Mouse (Mus musculus) A20 (cell line): ENCODE results near the gene Ankrd36.
"Not testable (repeated sequence)": the region's sequence is repeated elsewhere in the genome, so short reads cannot be mapped to it uniquely, and the experiment has no call there.

Source experiments
- DNase-seq: peaks from one replicate; pipeline ENCODE4 v3.0.0-alpha.2; 2011; ENCODE audit warnings: low read depth, low spot score

Ankrd36 gene

GRCm38 (mm10) chr11:5569474-5569873 lies at the start of gene Ankrd36:
Gene Ankrd36 (plus strand): TSS chr11:5569684.
- no peak for DNase-seq

GRCm38 (mm10) chr11:5520412-5521265 lies 48.8 kb upstream of the Ankrd36 start, which contains the start of gene Xbp1:
Gene Xbp1 (plus strand): TSS chr11:5520659.
- peak; percentile 95 for DNase-seq

GRCm38 (mm10) chr11:5521266-5521515 lies 48.3 kb upstream of the Ankrd36 start:
- DNase-seq = no peak

- peak; percentile 85 for DNase-seq
These were observed 47.8 kb upstream of the Ankrd36 start for GRCm38 (mm10) chr11:5521516-5522291.

GRCm38 (mm10) chr11:5522798-5523415 lies 46.6 kb upstream of the Ankrd36 start:
- DNase-seq = no peak

GRCm38 (mm10) chr11:5525418-5525817 lies 44.1 kb upstream of the Ankrd36 start:
- DNase-seq = no peak

GRCm38 (mm10) chr11:5526573-5527439 lies 42.7 kb upstream of the Ankrd36 start:
- DNase-seq = peak; percentile 45

GRCm38 (mm10) chr11:5527865-5528523 lies 41.5 kb upstream of the Ankrd36 start:
- no peak for DNase-seq

GRCm38 (mm10) chr11:5528841-5529240 lies 40.6 kb upstream of the Ankrd36 start:
- no peak for DNase-seq

GRCm38 (mm10) chr11:5530172-5530571 lies 39.3 kb upstream of the Ankrd36 start:
- no peak for DNase-seq

GRCm38 (mm10) chr11:5530717-5531116 lies 38.8 kb upstream of the Ankrd36 start:
- DNase-seq = no peak

- DNase-seq = no peak
These were observed 36.4 kb upstream of the Ankrd36 start for GRCm38 (mm10) chr11:5533108-5533507.

- DNase-seq = not testable (repeated sequence)
These were observed 32.0 kb upstream of the Ankrd36 start for GRCm38 (mm10) chr11:5537454-5537853.

GRCm38 (mm10) chr11:5540331-5540730 lies 29.2 kb upstream of the Ankrd36 start:
- no peak for DNase-seq

GRCm38 (mm10) chr11:5541230-5541798 lies 28.2 kb upstream of the Ankrd36 start:
- peak; percentile 51 for DNase-seq

- peak; percentile 94 for DNase-seq
These were observed 27.5 kb upstream of the Ankrd36 start, which contains the start of gene Ccdc117 for GRCm38 (mm10) chr11:5541799-5542481. Gene Ccdc117 (minus strand): TSS chr11:5542187.

GRCm38 (mm10) chr11:5542482-5543185 lies 26.9 kb upstream of the Ankrd36 start:
- DNase-seq = no peak

GRCm38 (mm10) chr11:5543281-5543680 lies 26.2 kb upstream of the Ankrd36 start:
- no peak for DNase-seq

GRCm38 (mm10) chr11:5544709-5545108 lies 24.8 kb upstream of the Ankrd36 start:
- not testable (repeated sequence) for DNase-seq
